Mouse (Mus musculus) kidney, adult 2 months (tissue): ENCODE data around the gene Ift172.

Experiments used
- CTCF ChIP-seq: fragments of 200-500 bp; conservative IDR thresholded peaks from 2 replicates; pipeline ENCODE4 v1.5.1; 2011; ENCODE audit warnings: low read depth, mild to moderate bottlenecking, control low read depth, low read length, moderate library complexity, mixed read lengths; ENCODE audit not compliant: insufficient read depth, insufficient read length
- POLR2A ChIP-seq: fragments of 200-500 bp; IDR thresholded peaks from one replicate; pipeline ENCODE4 v1.6.1; 2011; ENCODE audit warnings: low read depth, low read length, control low read depth

DNA sequence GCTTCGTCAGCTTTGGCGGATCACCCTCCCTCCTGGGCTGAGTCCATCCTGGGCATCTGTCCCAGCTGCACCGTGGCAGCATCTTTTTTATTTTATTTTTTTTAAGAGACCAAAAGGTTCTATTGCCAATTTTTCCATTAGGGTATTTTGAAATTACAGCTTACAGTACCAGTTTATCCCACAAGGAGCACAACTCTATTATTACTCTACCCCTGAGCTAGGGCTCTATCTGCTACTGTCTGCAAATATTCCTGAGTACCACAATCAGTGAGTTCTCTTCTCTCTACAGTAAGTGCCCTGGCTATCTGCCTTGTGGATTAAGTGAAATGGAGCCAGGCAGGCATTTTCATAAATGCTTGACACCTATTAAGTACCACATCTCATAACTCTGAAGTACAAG, 2.3 kb downstream of the Ift172 start:
- TF ChIP-seq CTCF, result no peak
- TF ChIP-seq POLR2A, result no peak
